Mouse (Mus musculus): Measurements from ENCODE around the gene Lonp1. TPM values are rescaled to one million over a fixed set of nuclear protein-coding genes. Genes with fewer than 3 reads are reported as not detected.

Lonp1 gene
- polyA plus RNA-seq, 1 experiment from 2014 or later: 71.2 TPM

GRCm38 (mm10) chr17:56572154-56572553 lies 54.5 kb downstream of the Lonp1 start:
- Histone ChIP-seq H3K27ac (ENCODE audit: low read depth) (no peak overlapping the region), H3K9ac (ENCODE audit: low read length) (no peak overlapping the region), H3K27me3 (replicated peaks; ENCODE audit: control insufficient read depth, insufficient read depth, low read length) (no peaks in the 10 kb centered on the region), H3K36me3 (ENCODE audit: control insufficient read depth, insufficient read depth, low read length) (peaks cover 91% of the 10 kb centered on the region), H3K9me3 (ENCODE audit: control insufficient read depth, low read length) (no peaks in the 10 kb centered on the region), H3K4me2 (ENCODE audit: low read length) (no peak overlapping the region), H3K4me3 (ENCODE audit: low read depth, low read length) (no peak overlapping the region), H3K4me1 (replicated peaks; ENCODE audit: control insufficient read depth, insufficient read depth, low read length) (no peaks in the 10 kb centered on the region; the same call in 1 of the 2 replicates)
- WGBS: 62% methylated on average over 1 of the region's 1 CpGs
- ATAC-seq (replicated peaks; ENCODE audit: low FRiP score, low TSS enrichment, low read depth) (no peak), DNase-seq (ENCODE audit: low spot score) (no peak)

GRCm38 (mm10) chr17:56570287-56570686 lies 56.4 kb downstream of the Lonp1 start:
- no peak overlapping the region for H3K27ac ChIP-seq (ENCODE audit: low read depth)
- no peaks in the 10 kb centered on the region for H3K27me3 ChIP-seq (replicated peaks; ENCODE audit: control insufficient read depth, insufficient read depth, low read length)
- H3K4me1 ChIP-seq (replicated peaks; ENCODE audit: control insufficient read depth, insufficient read depth, low read length): no peaks in the 10 kb centered on the region; the same call in 1 of the 2 replicates
- peaks cover 98% of the 10 kb centered on the region for H3K36me3 ChIP-seq (ENCODE audit: control insufficient read depth, insufficient read depth, low read length)
- ATAC-seq (replicated peaks; ENCODE audit: low FRiP score, low TSS enrichment, low read depth) (no peak), DNase-seq (ENCODE audit: low spot score) (no peak)
- H3K9ac ChIP-seq (ENCODE audit: low read length): no peak overlapping the region
- H3K4me2 ChIP-seq (ENCODE audit: low read length): no peak overlapping the region
- WGBS: 92% methylated on average over 4 of the region's 4 CpGs
- no peaks in the 10 kb centered on the region for H3K9me3 ChIP-seq (ENCODE audit: control insufficient read depth, low read length)
- H3K4me3 ChIP-seq (ENCODE audit: low read depth, low read length): no peak overlapping the region

DNA sequence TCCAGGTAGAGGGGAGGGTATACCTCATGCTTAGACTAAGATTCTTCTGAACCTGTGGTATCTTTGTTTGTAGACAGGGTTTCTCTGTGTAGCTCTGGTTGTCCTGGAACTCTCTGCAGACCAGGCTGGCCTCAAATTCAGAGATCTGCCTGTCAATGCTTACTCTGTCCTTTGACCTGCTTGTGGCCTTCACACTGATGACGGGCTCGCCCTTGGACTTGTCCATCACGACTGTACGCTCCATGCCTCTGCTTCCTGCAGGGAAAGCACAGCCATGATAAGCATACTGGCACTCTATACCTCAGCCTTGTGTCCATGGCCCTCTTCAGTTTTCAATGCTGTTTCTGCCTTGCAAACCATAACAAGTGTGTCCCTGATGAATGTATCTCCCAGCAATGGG lies 59.3 kb downstream of the Lonp1 start:
- Histone ChIP-seq H3K36me3 (ENCODE audit: control insufficient read depth, insufficient read depth, low read length) (peaks cover 100% of the 10 kb centered on the region), H3K4me2 (ENCODE audit: low read length) (no peak overlapping the region), H3K9ac (ENCODE audit: low read length) (no peak overlapping the region), H3K27me3 (replicated peaks; ENCODE audit: control insufficient read depth, insufficient read depth, low read length) (no peaks in the 10 kb centered on the region), H3K4me3 (ENCODE audit: low read depth, low read length) (no peak overlapping the region), H3K4me1 (replicated peaks; ENCODE audit: control insufficient read depth, insufficient read depth, low read length) (no peaks in the 10 kb centered on the region), H3K27ac (ENCODE audit: low read depth) (no peak overlapping the region), H3K9me3 (ENCODE audit: control insufficient read depth, low read length) (no peaks in the 10 kb centered on the region)
- WGBS: 96% methylated on average over 4 of the region's 4 CpGs
- DNase-seq (ENCODE audit: low spot score) (no peak), ATAC-seq (replicated peaks; ENCODE audit: low FRiP score, low TSS enrichment, low read depth) (no peak)

GRCm38 (mm10) chr17:56566918-56567317 lies 59.8 kb downstream of the Lonp1 start:
- H3K4me2 ChIP-seq (ENCODE audit: low read length): no peak overlapping the region
- peaks cover 100% of the 10 kb centered on the region for H3K36me3 ChIP-seq (ENCODE audit: control insufficient read depth, insufficient read depth, low read length)
- WGBS: 94% methylated on average over 5 of the region's 5 CpGs
- no peak overlapping the region for H3K9ac ChIP-seq (ENCODE audit: low read length)
- no peaks in the 10 kb centered on the region for H3K4me1 ChIP-seq (replicated peaks; ENCODE audit: control insufficient read depth, insufficient read depth, low read length)
- no peaks in the 10 kb centered on the region for H3K27me3 ChIP-seq (replicated peaks; ENCODE audit: control insufficient read depth, insufficient read depth, low read length)
- H3K9me3 ChIP-seq (ENCODE audit: control insufficient read depth, low read length): no peaks in the 10 kb centered on the region
- H3K27ac ChIP-seq (ENCODE audit: low read depth): no peak overlapping the region
- ATAC-seq (replicated peaks; ENCODE audit: low FRiP score, low TSS enrichment, low read depth) (no peak), DNase-seq (ENCODE audit: low spot score) (no peak)
- no peak overlapping the region for H3K4me3 ChIP-seq (ENCODE audit: low read depth, low read length)

- Histone ChIP-seq H3K4me3 (ENCODE audit: low read depth, low read length) (no peak overlapping the region), H3K36me3 (ENCODE audit: control insufficient read depth, insufficient read depth, low read length) (peaks cover 100% of the 10 kb centered on the region), H3K4me2 (ENCODE audit: low read length) (no peak overlapping the region), H3K9ac (ENCODE audit: low read length) (no peak overlapping the region), H3K9me3 (ENCODE audit: control insufficient read depth, low read length) (no peaks in the 10 kb centered on the region), H3K27ac (ENCODE audit: low read depth) (no peak overlapping the region), H3K4me1 (replicated peaks; ENCODE audit: control insufficient read depth, insufficient read depth, low read length) (no peaks in the 10 kb centered on the region), H3K27me3 (replicated peaks; ENCODE audit: control insufficient read depth, insufficient read depth, low read length) (no peaks in the 10 kb centered on the region)
- 91% methylated on average over 29 of the region's 29 CpGs for WGBS
- DNase-seq (ENCODE audit: low spot score) (no peak), ATAC-seq (replicated peaks; ENCODE audit: low FRiP score, low TSS enrichment, low read depth) (no peak)
These were observed 60.4 kb downstream of the Lonp1 start for GRCm38 (mm10) chr17:56566293-56566692.

Other genes starting within 250 kb of the Lonp1 start
- gene Ptprs, start 150.4 kb downstream of the Lonp1 start, polyA plus RNA-seq (2014; fragmentation: Nextera tagmentation; extraction: Ambion mirVana): 94.4 and 99.6 TPM in 2 replicates
- gene Znrf4, start 114.5 kb downstream of the Lonp1 start, polyA plus RNA-seq (2014; fragmentation: Nextera tagmentation; extraction: Ambion mirVana): not detected in 2 replicates
- gene Gm20219, start 72.5 kb downstream of the Lonp1 start, polyA plus RNA-seq (2014; fragmentation: Nextera tagmentation; extraction: Ambion mirVana): 2.2 and 2.8 TPM in 2 replicates
- gene Safb2, start 42.3 kb downstream of the Lonp1 start, polyA plus RNA-seq (2014; fragmentation: Nextera tagmentation; extraction: Ambion mirVana): 57.1 and 59.9 TPM in 2 replicates
- gene Safb, start 42.1 kb downstream of the Lonp1 start, polyA plus RNA-seq (2014; fragmentation: Nextera tagmentation; extraction: Ambion mirVana): 73.3 and 81.8 TPM in 2 replicates
- gene 2410015M20Rik, start 17.1 kb downstream of the Lonp1 start, polyA plus RNA-seq (2014; fragmentation: Nextera tagmentation; extraction: Ambion mirVana): 273 and 284 TPM in 2 replicates
- 2,427 and 2,673 TPM in 2 replicates for gene Rpl36, start 13.5 kb downstream of the Lonp1 start, polyA plus RNA-seq (2014; fragmentation: Nextera tagmentation; extraction: Ambion mirVana)
- gene Catsperd, start 1.3 kb upstream of the Lonp1 start, polyA plus RNA-seq (2014; fragmentation: Nextera tagmentation; extraction: Ambion mirVana): 0.93 and 1.1 TPM in 2 replicates
- gene Ranbp3, start 46.4 kb upstream of the Lonp1 start, polyA plus RNA-seq (2014; fragmentation: Nextera tagmentation; extraction: Ambion mirVana): 89.6 and 96.7 TPM in 2 replicates
- 494 and 522 TPM in 2 replicates for gene Ndufa11, start 90.9 kb upstream of the Lonp1 start, polyA plus RNA-seq (2014; fragmentation: Nextera tagmentation; extraction: Ambion mirVana)
- gene Vmac, start 91.1 kb upstream of the Lonp1 start, polyA plus RNA-seq (2014; fragmentation: Nextera tagmentation; extraction: Ambion mirVana): 21.2 and 21.3 TPM in 2 replicates
- gene Nrtn, start 130.6 kb upstream of the Lonp1 start, polyA plus RNA-seq (2014; fragmentation: Nextera tagmentation; extraction: Ambion mirVana): 13.5 and 15.6 TPM in 2 replicates
- 45.6 and 47.4 TPM in 2 replicates for gene Dus3l, start 137.9 kb upstream of the Lonp1 start, polyA plus RNA-seq (2014; fragmentation: Nextera tagmentation; extraction: Ambion mirVana)
- gene Prr22, start 143.4 kb upstream of the Lonp1 start, polyA plus RNA-seq (2014; fragmentation: Nextera tagmentation; extraction: Ambion mirVana): 1.7 and 2.3 TPM in 2 replicates
- gene Rfx2, start 204.1 kb upstream of the Lonp1 start, polyA plus RNA-seq (2014; fragmentation: Nextera tagmentation; extraction: Ambion mirVana): 4.5 and 4.9 TPM in 2 replicates
- gene Acsbg2, start 247.6 kb upstream of the Lonp1 start, polyA plus RNA-seq (2014; fragmentation: Nextera tagmentation; extraction: Ambion mirVana): not detected in 2 replicates
- 0.12 and 0.34 TPM in 2 replicates for gene 1700061G19Rik, start 248.6 kb upstream of the Lonp1 start, polyA plus RNA-seq (2014; fragmentation: Nextera tagmentation; extraction: Ambion mirVana)

Measured in intestine, embryonic 14.5 days (tissue).